Mouse (Mus musculus): ENCODE measurements around the gene Ltbp4. TPM values are rescaled to one million over a fixed set of nuclear protein-coding genes. Genes with fewer than 3 reads are reported as not detected.
A peak's percentile ranks its signal among the peaks of the same experiment; 100 is the strongest.

Gene Ltbp4
- 7.2 and 9.2 TPM in 2 replicates for polyA plus RNA-seq (2015; fragmentation: Nextera tagmentation; extraction: Ambion mirVana)

DNA sequence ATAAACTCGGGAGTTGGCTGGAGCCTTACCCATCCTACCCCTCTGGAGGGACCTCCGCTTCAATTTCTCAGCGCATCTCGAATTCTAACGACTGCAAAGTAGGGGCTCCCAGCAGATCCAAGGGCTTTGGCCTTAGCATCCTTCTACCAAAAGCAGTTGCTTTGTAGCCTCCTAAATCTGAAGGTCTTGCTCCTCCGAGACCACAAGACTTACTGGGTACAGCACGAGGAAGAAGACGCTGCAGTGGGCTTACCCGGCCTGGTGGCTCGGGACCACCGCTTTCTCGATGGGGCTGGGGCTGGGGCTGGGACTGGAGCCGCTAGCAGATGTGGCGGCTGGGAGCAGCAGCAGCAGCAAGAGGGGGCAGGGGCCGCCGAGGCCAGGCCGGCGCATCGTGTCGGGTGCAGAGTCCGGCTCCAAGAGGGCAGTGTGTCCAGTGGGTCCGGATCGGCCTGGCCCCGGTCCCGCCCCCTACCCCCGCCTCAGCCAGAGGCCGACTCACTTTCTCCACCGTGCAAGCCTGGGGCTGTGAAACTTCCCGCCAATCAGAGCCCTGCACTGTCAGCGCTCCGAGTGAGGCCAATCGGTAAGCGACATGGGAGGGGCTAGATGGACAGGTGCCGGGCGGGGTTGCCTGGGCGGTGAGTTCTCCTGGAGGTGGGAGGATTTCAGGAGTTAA is at the start of gene Ltbp4:
TSS of gene Ltbp4 (minus strand) at position 518 of the 679 bp plus-strand sequence.
- no peaks in the 10 kb centered on the region; the same call in 1 of the 2 replicates for H3K4me1 ChIP-seq (ENCODE audit: insufficient read depth)
- H3K27me3 ChIP-seq (ENCODE audit: insufficient read depth, low read length): peaks cover 62% of the 10 kb centered on the region
- H3K9me3 ChIP-seq (ENCODE audit: low read length): no peaks in the 10 kb centered on the region
- H3K4me2 ChIP-seq (ENCODE audit: low read depth, low read length): peak within 1 kb of the TSS; percentile 48
- ATAC-seq (peak; percentile 81), DNase-seq (peak; percentile 67)
- no peaks in the 10 kb centered on the region for H3K36me3 ChIP-seq (replicated peaks; ENCODE audit: insufficient read depth, low read length)
- H3K9ac ChIP-seq (replicated peaks): no peak within 1 kb of the TSS
- WGBS (ENCODE audit: insufficient replicate concordance): 1% methylated on average over 36 of the region's 36 CpGs
- H3K4me3 ChIP-seq (ENCODE audit: low read depth, low read length): 0 out of 2 replicates have a peak within 1 kb of the TSS, but pooled peaks have one; percentile 13
- no peak for TF ChIP-seq EP300 (IDR thresholded peaks at IDR 0.05; ENCODE audit: low read depth)
- no peak within 1 kb of the TSS for H3K27ac ChIP-seq (ENCODE audit: low read depth)

DNA sequence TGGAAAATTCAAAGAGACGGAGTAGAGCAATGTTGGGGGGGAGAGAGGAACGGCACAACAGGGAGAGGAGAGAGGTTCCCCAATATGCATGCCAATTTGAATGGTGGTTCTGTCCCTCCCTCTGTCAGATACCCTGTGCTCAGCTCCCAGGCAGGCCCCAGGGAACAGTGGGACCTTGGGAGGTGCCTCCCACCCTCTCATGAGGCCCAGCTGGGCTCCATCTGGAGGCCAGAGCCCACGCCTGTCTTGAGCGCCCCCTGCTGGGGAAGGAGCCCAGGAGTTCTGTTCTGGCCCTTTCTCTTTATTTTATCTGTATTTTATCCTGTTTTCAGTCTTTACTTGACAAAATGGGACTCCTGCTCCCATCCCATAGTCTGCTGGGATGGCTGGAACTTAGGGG is 47.2 kb upstream of the Ltbp4 start:
- 44% methylated on average over 4 of the region's 4 CpGs for WGBS (ENCODE audit: insufficient replicate concordance)
- TF ChIP-seq EP300 (IDR thresholded peaks at IDR 0.05; ENCODE audit: low read depth) (no peak), CTCF (IDR thresholded peaks at IDR 0.05; ENCODE audit: low read depth) (peak; percentile 84)
- peak; percentile 73 for DNase-seq

DNA sequence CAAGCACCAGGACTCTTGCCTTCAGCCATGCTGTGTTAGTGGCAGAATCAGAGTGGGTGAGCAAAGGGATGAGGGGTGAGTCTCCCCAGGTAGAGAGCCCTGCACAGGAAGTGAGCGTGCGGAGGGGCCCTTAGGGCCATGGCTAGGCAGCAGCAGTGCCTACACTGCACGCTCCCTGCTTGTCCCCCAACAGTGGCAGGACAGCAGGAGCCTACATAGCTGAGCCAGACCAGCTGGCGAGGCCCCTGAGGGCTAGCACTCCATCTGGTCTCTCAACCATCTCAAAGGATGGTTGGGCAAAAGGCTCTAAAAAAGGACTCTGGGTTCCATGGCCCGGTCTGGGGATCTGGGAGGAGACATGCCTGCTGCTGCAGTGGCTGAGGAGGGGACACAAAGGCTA is 46.6 kb upstream of the Ltbp4 start:
- TF ChIP-seq CTCF (IDR thresholded peaks at IDR 0.05; ENCODE audit: low read depth): no peak
- no peak for TF ChIP-seq EP300 (IDR thresholded peaks at IDR 0.05; ENCODE audit: low read depth)
- WGBS (ENCODE audit: insufficient replicate concordance): 76% methylated on average over 5 of the region's 5 CpGs
- Histone ChIP-seq H3K4me3 (ENCODE audit: low read depth, low read length) (no peak overlapping the region), H3K27ac (ENCODE audit: low read depth) (no peak overlapping the region), H3K4me1 (ENCODE audit: insufficient read depth) (no peaks in the 10 kb centered on the region), H3K9ac (replicated peaks) (no peak overlapping the region), H3K9me3 (ENCODE audit: low read length) (no peaks in the 10 kb centered on the region), H3K4me2 (ENCODE audit: low read depth, low read length) (no peak overlapping the region), H3K27me3 (ENCODE audit: insufficient read depth, low read length) (no peaks in the 10 kb centered on the region), H3K36me3 (replicated peaks; ENCODE audit: insufficient read depth, low read length) (no peaks in the 10 kb centered on the region)
- ATAC-seq: no peak
- DNase-seq: no peak

More for the DNA sequence above, 47.2 kb upstream of the Ltbp4 start:
- Histone ChIP-seq H3K9me3 (ENCODE audit: low read length) (no peaks in the 10 kb centered on the region), H3K36me3 (replicated peaks; ENCODE audit: insufficient read depth, low read length) (no peaks in the 10 kb centered on the region), H3K4me1 (ENCODE audit: insufficient read depth) (no peaks in the 10 kb centered on the region), H3K27me3 (ENCODE audit: insufficient read depth, low read length) (no peaks in the 10 kb centered on the region), H3K27ac (ENCODE audit: low read depth) (no peak overlapping the region), H3K4me2 (ENCODE audit: low read depth, low read length) (no peak overlapping the region), H3K9ac (replicated peaks) (no peak overlapping the region), H3K4me3 (ENCODE audit: low read depth, low read length) (no peak overlapping the region)
- ATAC-seq: no peak

DNA sequence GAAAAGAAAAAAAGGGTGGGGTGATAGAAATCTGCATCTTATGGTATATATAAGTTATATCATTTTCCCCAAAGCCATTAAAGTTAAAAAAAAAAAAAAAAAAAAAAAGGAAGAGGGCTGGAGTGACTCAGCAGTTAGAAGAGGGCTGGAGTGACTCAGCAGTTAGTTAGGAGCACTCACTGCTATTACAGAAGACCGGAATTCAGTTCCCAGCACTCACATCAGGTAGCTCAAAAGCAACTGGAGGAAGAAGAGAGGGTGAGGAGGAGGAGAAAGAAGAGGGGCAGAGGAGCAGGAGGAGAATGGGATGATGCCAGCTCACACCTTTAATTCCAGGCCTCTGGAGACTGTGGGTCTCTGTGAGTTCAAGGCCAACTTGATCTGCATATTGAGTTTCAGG is 45.7 kb upstream of the Ltbp4 start:
- Histone ChIP-seq H3K27ac (ENCODE audit: low read depth) (no peak overlapping the region), H3K36me3 (replicated peaks; ENCODE audit: insufficient read depth, low read length) (no peaks in the 10 kb centered on the region), H3K4me3 (ENCODE audit: low read depth, low read length) (no peak overlapping the region), H3K9me3 (ENCODE audit: low read length) (no peaks in the 10 kb centered on the region), H3K4me1 (ENCODE audit: insufficient read depth) (no peaks in the 10 kb centered on the region), H3K9ac (replicated peaks) (no peak overlapping the region), H3K4me2 (ENCODE audit: low read depth, low read length) (no peak overlapping the region), H3K27me3 (ENCODE audit: insufficient read depth, low read length) (no peaks in the 10 kb centered on the region)
- no peak for ATAC-seq
- WGBS (ENCODE audit: insufficient replicate concordance): 67% methylated on average over 1 of the region's 1 CpGs
- TF ChIP-seq EP300 (IDR thresholded peaks at IDR 0.05; ENCODE audit: low read depth): no peak
- DNase-seq: no peak

DNA sequence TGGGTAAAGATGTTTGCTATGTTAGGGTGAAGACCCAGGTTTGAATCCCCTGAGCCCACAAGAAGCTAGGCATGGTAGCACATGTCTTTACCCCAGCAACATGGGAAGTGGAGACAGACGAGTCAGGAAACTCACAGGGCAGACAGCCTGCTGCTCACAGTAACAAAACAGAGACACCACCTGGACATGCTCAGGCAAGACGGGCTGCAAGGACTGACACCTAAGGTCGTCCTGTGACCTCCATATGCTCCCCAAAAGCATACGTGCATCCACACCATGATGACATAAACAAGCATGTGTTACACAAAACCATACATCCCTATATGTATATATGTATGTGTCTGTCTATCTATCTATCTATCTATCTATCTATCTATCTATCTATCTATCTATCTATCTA is 44.1 kb upstream of the Ltbp4 start:
- ATAC-seq: no peak
- no peaks in the 10 kb centered on the region for H3K36me3 ChIP-seq (replicated peaks; ENCODE audit: insufficient read depth, low read length)
- H3K27ac ChIP-seq (ENCODE audit: low read depth): no peak overlapping the region
- no peak for DNase-seq
- no peaks in the 10 kb centered on the region for H3K9me3 ChIP-seq (ENCODE audit: low read length)
- H3K4me2 ChIP-seq (ENCODE audit: low read depth, low read length): no peak overlapping the region
- H3K4me3 ChIP-seq (ENCODE audit: low read depth, low read length): no peak overlapping the region
- no peak for TF ChIP-seq EP300 (IDR thresholded peaks at IDR 0.05; ENCODE audit: low read depth)
- no peak for TF ChIP-seq CTCF (IDR thresholded peaks at IDR 0.05; ENCODE audit: low read depth)
- H3K4me1 ChIP-seq (ENCODE audit: insufficient read depth): no peaks in the 10 kb centered on the region
- H3K27me3 ChIP-seq (ENCODE audit: insufficient read depth, low read length): 0 out of 2 replicates have a peak, but pooled peaks cover 4% of the 10 kb centered on the region
- no peak overlapping the region for H3K9ac ChIP-seq (replicated peaks)
- 46% methylated on average over 4 of the region's 4 CpGs for WGBS (ENCODE audit: insufficient replicate concordance)

DNA sequence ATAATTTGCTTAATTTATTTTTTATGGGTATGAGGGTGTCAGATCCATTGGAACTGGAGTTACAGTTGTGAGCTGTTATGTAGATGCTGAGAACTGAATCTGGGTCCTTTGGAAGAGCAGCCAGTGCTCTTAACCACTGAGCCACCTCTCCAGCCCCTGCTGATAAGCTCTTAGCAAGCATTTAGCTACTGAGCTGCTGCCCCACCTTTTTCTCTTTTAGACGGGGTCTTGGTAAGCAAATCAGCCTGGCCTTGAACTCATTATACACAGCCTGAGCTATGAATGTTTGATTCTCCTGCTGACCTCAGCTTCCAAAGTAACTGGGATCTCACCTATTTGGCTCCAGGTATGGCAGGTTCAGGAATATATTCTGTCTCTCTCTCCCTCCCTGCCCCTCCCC is 43.5 kb upstream of the Ltbp4 start:
- no peak overlapping the region for H3K4me2 ChIP-seq (ENCODE audit: low read depth, low read length)
- no peaks in the 10 kb centered on the region for H3K36me3 ChIP-seq (replicated peaks; ENCODE audit: insufficient read depth, low read length)
- WGBS (ENCODE audit: insufficient replicate concordance): 27% methylated on average over 1 of the region's 1 CpGs
- no peak for DNase-seq
- no peaks in the 10 kb centered on the region for H3K4me1 ChIP-seq (ENCODE audit: insufficient read depth)
- no peak overlapping the region for H3K9ac ChIP-seq (replicated peaks)
- H3K9me3 ChIP-seq (ENCODE audit: low read length): no peaks in the 10 kb centered on the region
- H3K27me3 ChIP-seq (ENCODE audit: insufficient read depth, low read length): 0 out of 2 replicates have a peak, but pooled peaks cover 5% of the 10 kb centered on the region
- H3K27ac ChIP-seq (ENCODE audit: low read depth): no peak overlapping the region
- ATAC-seq: no peak
- TF ChIP-seq EP300 (IDR thresholded peaks at IDR 0.05; ENCODE audit: low read depth) (no peak), CTCF (IDR thresholded peaks at IDR 0.05; ENCODE audit: low read depth) (no peak)
- H3K4me3 ChIP-seq (ENCODE audit: low read depth, low read length): no peak overlapping the region

Data from liver, postnatal 0 days (tissue).